Mouse (Mus musculus): ENCODE measurements around the gene Cplane1.

Cplane1 gene

DNA sequence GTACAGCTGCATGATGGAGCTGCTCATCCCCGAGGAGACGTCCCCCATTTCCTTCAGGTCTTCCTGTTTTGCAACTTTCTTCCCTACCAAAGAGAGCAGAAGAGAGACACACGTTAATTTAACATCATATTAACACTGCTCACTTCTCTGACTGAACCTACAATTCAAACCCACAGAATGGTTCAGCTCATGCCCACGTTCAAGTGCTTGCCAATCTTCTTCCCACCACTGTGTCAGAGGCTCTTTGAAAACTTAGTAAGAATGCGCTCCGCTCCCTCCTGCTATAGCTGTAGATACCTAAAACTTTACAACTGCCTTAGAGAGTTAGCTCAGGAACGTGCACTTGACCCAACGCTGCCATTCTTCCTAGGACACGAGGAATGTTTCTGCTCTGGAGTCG is 134.0 kb downstream of the Cplane1 start:
- no peak for DNase-seq

DNA sequence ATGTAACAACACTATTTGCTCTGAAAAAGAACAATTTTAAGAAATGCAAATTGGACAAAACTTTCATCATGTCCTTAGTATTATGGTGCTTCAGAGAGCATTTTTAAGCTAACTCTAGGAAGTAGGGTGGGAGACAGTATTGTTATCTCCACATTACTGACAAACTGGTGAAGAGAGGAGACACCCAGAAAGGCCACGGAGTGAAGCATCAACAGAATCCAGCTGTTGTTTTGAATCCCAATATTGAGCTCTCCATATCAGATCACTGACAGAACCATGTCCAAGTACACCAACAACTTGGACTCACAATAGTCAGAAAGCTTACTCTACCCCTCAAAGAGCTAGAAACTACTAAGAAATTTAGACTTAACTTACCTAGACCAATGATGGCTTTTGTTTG is 136.6 kb downstream of the Cplane1 start:
- no peak for DNase-seq

DNA sequence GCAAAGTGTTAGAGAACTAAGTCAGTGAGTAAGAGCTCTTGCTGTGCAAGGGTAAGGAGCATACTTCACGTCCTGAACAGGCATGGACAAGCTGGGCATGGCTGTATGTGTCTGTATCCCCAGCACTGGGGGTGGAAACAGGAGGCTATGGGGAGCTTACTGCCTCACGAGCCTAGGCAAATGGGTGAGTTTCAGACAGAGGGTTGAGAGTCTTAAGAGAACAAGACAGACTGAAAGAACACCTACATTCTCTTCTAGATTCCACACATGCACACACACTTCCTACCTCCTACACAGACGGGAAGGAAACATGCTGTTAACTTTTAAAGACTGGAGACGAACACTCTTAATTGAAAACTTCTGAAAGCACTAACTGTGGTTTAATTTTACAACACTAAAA is 148.5 kb downstream of the Cplane1 start:
- DNase-seq: no peak

DNA sequence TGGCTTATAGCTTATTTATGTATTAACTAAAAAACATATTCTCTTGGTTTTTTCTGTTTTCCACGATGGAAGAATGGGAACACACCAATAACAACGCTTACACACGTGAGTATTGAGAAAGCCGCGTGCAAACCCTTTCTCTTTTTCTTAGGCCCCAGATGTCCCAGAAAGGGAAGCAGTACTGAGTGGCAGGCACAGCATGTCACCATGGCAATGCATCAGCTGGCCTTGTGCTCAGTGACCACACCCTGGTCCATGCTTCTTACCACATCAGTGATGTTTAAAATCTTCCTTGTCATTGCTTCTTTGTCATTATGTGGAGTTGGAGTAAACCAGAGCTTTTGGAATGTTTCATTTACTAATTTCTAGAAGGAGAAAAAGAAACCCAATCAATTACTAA is 150.3 kb downstream of the Cplane1 start:
- DNase-seq: no peak

Data from lung, postnatal 36 days (tissue).